Mouse (Mus musculus): ENCODE data around the gene Lst1.

- TF ChIP-seq CTCF (IDR thresholded peaks at IDR 0.05; ENCODE audit: borderline replicate concordance, extremely low read depth, insufficient read depth, insufficient read length) (no peak), POLR2A (IDR thresholded peaks at IDR 0.05; ENCODE audit: borderline replicate concordance, extremely low read depth, insufficient read depth, insufficient read length, poor library complexity, severe bottlenecking) (no peak)
Observed at GRCm38 (mm10) chr17:35185639-35186611, 2.3 kb downstream of the Lst1 start.
